Mouse (Mus musculus): ENCODE measurements around the gene Orai2.

Orai2 gene

DNA sequence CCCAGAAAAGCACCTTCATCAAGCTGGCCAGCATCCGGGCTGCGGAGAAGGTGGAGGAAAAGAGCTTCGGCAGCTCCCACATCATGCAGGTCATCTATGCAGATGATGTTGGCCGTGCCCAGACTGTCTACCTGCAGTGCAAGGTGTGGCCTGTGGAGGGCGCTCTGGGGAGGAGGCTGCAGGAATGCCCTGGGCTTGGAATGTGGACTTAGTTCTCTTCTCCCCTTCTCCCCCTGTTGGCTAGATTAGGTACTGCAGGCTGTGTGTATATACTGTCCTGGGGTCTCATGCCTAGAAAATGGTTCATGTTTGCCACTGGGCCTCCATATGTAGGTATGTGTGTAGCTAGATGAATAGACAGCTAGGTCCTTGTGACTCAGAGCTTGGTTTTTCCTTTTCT, 66.0 kb downstream of the Orai2 start:
- Histone ChIP-seq H3K9me3 (ENCODE audit: low read length) (no peaks in the 10 kb centered on the region), H3K27me3 (ENCODE audit: insufficient read depth, low read length) (no peaks in the 10 kb centered on the region), H3K4me1 (replicated peaks; ENCODE audit: low read depth, low read length) (peaks cover 79% of the 10 kb centered on the region), H3K4me3 (replicated peaks; ENCODE audit: low read length) (0 out of 2 replicates have a peak overlapping the region, but pooled peaks have one; percentile 11), H3K36me3 (ENCODE audit: insufficient read depth, low read length) (peaks cover 53% of the 10 kb centered on the region)
- TF ChIP-seq CTCF (conservative IDR thresholded peaks at IDR 0.05; ENCODE audit: low read length), result peak; percentile 99
- TF ChIP-seq NANOG (IDR thresholded peaks at IDR 0.05; ENCODE audit: borderline replicate concordance, low read length), result no peak
- no peak for TF ChIP-seq POU5F1 (IDR thresholded peaks at IDR 0.05; ENCODE audit: borderline replicate concordance, low read length)

DNA sequence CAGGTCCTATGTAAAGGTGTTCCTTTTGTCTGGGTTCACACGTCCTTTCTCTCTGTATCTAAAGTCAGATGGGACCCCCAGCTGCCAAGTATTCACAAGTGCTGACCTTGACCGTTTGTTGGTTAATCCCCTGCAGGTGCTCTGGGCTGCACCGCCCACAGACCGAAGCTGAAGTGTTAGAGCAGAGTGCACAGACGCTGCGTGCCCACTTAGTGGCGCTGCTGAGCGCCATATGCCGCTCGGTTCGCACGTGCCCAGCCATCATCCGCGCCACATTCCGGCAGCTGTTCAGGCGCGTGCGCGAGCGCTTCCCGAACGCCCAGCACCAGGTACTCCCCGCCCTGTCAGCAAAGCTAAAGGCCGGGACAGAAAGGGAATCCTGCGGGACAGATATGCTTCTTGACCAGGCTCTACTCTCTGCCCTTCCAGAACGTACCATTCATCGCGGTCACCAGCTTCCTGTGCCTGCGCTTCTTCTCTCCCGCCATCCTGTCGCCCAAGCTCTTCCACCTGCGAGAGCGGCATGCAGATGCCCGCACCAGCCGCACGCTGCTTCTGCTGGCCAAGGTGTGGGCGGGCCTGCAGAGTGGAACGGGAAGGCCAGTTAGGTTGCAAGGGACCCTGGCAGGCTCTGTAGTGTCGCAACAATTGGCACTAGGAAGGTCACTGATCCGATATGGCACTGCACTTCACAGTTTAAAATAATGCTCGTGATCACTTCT, 68.3 kb downstream of the Orai2 start:
- Histone ChIP-seq H3K9me3 (ENCODE audit: low read length) (no peaks in the 10 kb centered on the region), H3K36me3 (ENCODE audit: insufficient read depth, low read length) (peaks cover 38% of the 10 kb centered on the region), H3K27me3 (ENCODE audit: insufficient read depth, low read length) (no peaks in the 10 kb centered on the region), H3K4me3 (replicated peaks; ENCODE audit: low read length) (peak overlapping the region; percentile 79), H3K4me1 (replicated peaks; ENCODE audit: low read depth, low read length) (peaks cover 78% of the 10 kb centered on the region)
- TF ChIP-seq NANOG (IDR thresholded peaks at IDR 0.05; ENCODE audit: borderline replicate concordance, low read length) (peak; percentile 92), CTCF (conservative IDR thresholded peaks at IDR 0.05; ENCODE audit: low read length) (peak; percentile 83), POU5F1 (IDR thresholded peaks at IDR 0.05; ENCODE audit: borderline replicate concordance, low read length) (no peak)

DNA sequence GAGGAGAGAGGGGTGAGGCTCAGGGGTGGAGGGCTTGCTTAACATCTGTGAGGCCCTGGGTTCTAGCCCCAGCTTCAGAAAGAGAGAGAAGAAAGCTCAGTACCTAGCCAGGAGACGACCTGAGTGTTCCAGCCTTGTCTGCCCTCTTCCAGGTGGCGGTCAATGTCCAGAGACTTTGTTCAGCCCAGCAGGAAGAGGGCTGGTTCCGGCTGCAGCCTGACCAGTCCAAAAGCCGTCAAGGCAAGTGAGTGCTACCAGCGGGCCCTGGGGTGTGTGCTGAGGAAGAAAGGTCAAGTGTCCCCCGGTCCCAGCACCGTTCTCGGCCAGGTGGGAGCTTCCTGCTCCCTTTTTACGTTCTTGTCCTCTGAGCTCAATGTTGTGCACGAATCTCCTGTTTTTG, 72.0 kb downstream of the Orai2 start:
- TF ChIP-seq NANOG (IDR thresholded peaks at IDR 0.05; ENCODE audit: borderline replicate concordance, low read length) (no peak), CTCF (conservative IDR thresholded peaks at IDR 0.05; ENCODE audit: low read length) (no peak), POU5F1 (IDR thresholded peaks at IDR 0.05; ENCODE audit: borderline replicate concordance, low read length) (no peak)
- H3K36me3 ChIP-seq (ENCODE audit: insufficient read depth, low read length), result peaks cover 22% of the 10 kb centered on the region
- H3K4me3 ChIP-seq (replicated peaks; ENCODE audit: low read length), result 0 out of 2 replicates have a peak overlapping the region, but pooled peaks have one; percentile 10
- peaks cover 11% of the 10 kb centered on the region for H3K9me3 ChIP-seq (ENCODE audit: low read length)
- H3K4me1 ChIP-seq (replicated peaks; ENCODE audit: low read depth, low read length), result peaks cover 78% of the 10 kb centered on the region
- H3K27me3 ChIP-seq (ENCODE audit: insufficient read depth, low read length), result no peaks in the 10 kb centered on the region
